Comparison of ENCODE assay signal across 8 mouse cellular contexts in genomic region chr10:127739661-127740161, GRCm38 (mm10). TPM values are rescaled to one million over a fixed set of nuclear protein-coding genes. Genes with fewer than 3 reads are reported as not detected.
DNase-seq lines count a peak whose midpoint lies in the region; ATAC-seq and TF ChIP-seq lines count a peak whose summit lies in the region.

No protein-coding gene starts in this region.

- WGBS in embryonic facial prominence, embryonic 10.5 days, result under 1% methylated on average over 54 of the region's 55 CpGs
- 1% methylated on average over 36 of the region's 55 CpGs for WGBS in hindbrain, postnatal 0 days
- WGBS in liver, embryonic 15.5 days (ENCODE audit: insufficient replicate concordance), result under 1% methylated on average over 46 of the region's 55 CpGs
- WGBS in small intestine, adult 2 months, result under 1% methylated on average over 54 of the region's 55 CpGs

- peaks cover 15% of the 10 kb centered on the region for H3K4me1 ChIP-seq in embryonic facial prominence, embryonic 10.5 days
- 0 out of 2 replicates have a peak, but pooled peaks cover 6% of the 10 kb centered on the region for H3K4me1 ChIP-seq in hindbrain, postnatal 0 days (ENCODE audit: insufficient read depth, low read length)
- peaks cover 65% of the 10 kb centered on the region for H3K4me1 ChIP-seq in liver, embryonic 15.5 days (replicated peaks)
- peaks cover 21% of the 10 kb centered on the region; the same call in 1 of the 2 replicates for H3K4me1 ChIP-seq in small intestine, adult 2 months (ENCODE audit: control insufficient read depth, insufficient read depth, insufficient read length, low read length)

- 0 out of 2 replicates have a peak, but pooled peaks cover 3% of the 10 kb centered on the region for H3K27me3 ChIP-seq in embryonic facial prominence, embryonic 10.5 days (replicated peaks; ENCODE audit: low read depth, poor library complexity, severe bottlenecking)
- H3K27me3 ChIP-seq in hindbrain, postnatal 0 days (ENCODE audit: insufficient read depth, low read length), result no peaks in the 10 kb centered on the region
- H3K27me3 ChIP-seq in liver, embryonic 15.5 days, result no peaks in the 10 kb centered on the region; the same call in 1 of the 2 replicates
- no peaks in the 10 kb centered on the region for H3K27me3 ChIP-seq in small intestine, adult 2 months (ENCODE audit: control insufficient read depth, insufficient read depth, low read length)

- H3K4me3 ChIP-seq in gastrocnemius, adult 2 months, result peak overlapping the region; percentile 92
- peak overlapping the region; percentile 96 for H3K4me3 ChIP-seq in embryonic facial prominence, embryonic 10.5 days
- H3K4me3 ChIP-seq in hindbrain, postnatal 0 days (ENCODE audit: low read length), result peak overlapping the region; percentile 76
- peak overlapping the region; percentile 77 for H3K4me3 ChIP-seq in liver, embryonic 15.5 days (replicated peaks)
- H3K4me3 ChIP-seq in small intestine, adult 2 months (ENCODE audit: low read depth, low read length), result peak overlapping the region; percentile 86

- no peak for TF ChIP-seq CTCF in gastrocnemius, adult 2 months (IDR thresholded peaks at IDR 0.05)
- peak; percentile 8; the same call in 1 of the 2 replicates for TF ChIP-seq CTCF in hindbrain, postnatal 0 days (IDR thresholded peaks at IDR 0.05; ENCODE audit: low read depth)
- TF ChIP-seq CTCF in small intestine, adult 2 months (IDR thresholded peaks at IDR 0.05; ENCODE audit: extremely low read depth, insufficient read length, insufficient replicate concordance, low read depth, low read length), result no peak

- no peak for TF ChIP-seq POLR2A in small intestine, adult 2 months (IDR thresholded peaks at IDR 0.05; ENCODE audit: low read depth, low read length)

- peaks cover 38% of the 10 kb centered on the region for H3K36me3 ChIP-seq in embryonic facial prominence, embryonic 10.5 days (replicated peaks)
- peaks cover 31% of the 10 kb centered on the region for H3K36me3 ChIP-seq in hindbrain, postnatal 0 days (ENCODE audit: insufficient read depth, low read length)
- peaks cover 35% of the 10 kb centered on the region for H3K36me3 ChIP-seq in liver, embryonic 15.5 days (replicated peaks)
- H3K36me3 ChIP-seq in small intestine, adult 2 months (ENCODE audit: control insufficient read depth, insufficient read depth, low read length), result peaks cover 34% of the 10 kb centered on the region

- ATAC-seq in CD4-positive, CD25-positive, alpha-beta regulatory T cell, adult 4 months, result peak; percentile 62
- ATAC-seq in hindbrain, postnatal 0 days, result peak; percentile 65
- peak; percentile 35 for ATAC-seq in liver, embryonic 15.5 days (ENCODE audit: insufficient read depth)

- peak overlapping the region; percentile 89 for H3K9ac ChIP-seq in hindbrain, postnatal 0 days (replicated peaks; ENCODE audit: low read length)
- H3K9ac ChIP-seq in liver, embryonic 15.5 days, result peak overlapping the region; percentile 77

- 0 out of 2 replicates have a peak, but pooled peaks cover 4% of the 10 kb centered on the region for H3K9me3 ChIP-seq in embryonic facial prominence, embryonic 10.5 days
- no peaks in the 10 kb centered on the region for H3K9me3 ChIP-seq in hindbrain, postnatal 0 days (ENCODE audit: low read length)
- H3K9me3 ChIP-seq in liver, embryonic 15.5 days (replicated peaks), result no peaks in the 10 kb centered on the region

- intact Hi-C loops in gastrocnemius, adult 2 months (cut with DNase I), result loop anchor here (2.0 to 5.0 kb wide), 3 partner anchors 97 to 273 kb away; partner anchors contain the start of gene Stat6
- intact Hi-C loops in gastrocnemius, postnatal 14 days (cut with DNase I; ENCODE audit: low total_unique reads), result loop anchor here (5.0 to 10.0 kb wide), 2 partner anchors 95 to 198 kb away; partner anchors contain the start of gene Stat6

- DNase-seq in gastrocnemius, adult 2 months, result no peak
- DNase-seq in gastrocnemius, postnatal 14 days, result no peak
- peak; percentile 66 for DNase-seq in embryonic facial prominence, embryonic 10.5 days (ENCODE audit: low spot score)
- no peak for DNase-seq in hindbrain, postnatal 0 days (ENCODE audit: low spot score)
- no peak for DNase-seq in yolk sac, embryonic 10.5 days (ENCODE audit: low spot score)

- peak overlapping the region; percentile 65 for H3K4me2 ChIP-seq in hindbrain, postnatal 0 days (ENCODE audit: low read depth, low read length)
- H3K4me2 ChIP-seq in liver, embryonic 15.5 days, result peak overlapping the region; percentile 83

- H3K27ac ChIP-seq in gastrocnemius, adult 2 months, result peak overlapping the region; percentile 86
- peak overlapping the region; percentile 97 for H3K27ac ChIP-seq in embryonic facial prominence, embryonic 10.5 days (replicated peaks)
- peak overlapping the region; percentile 75 for H3K27ac ChIP-seq in hindbrain, postnatal 0 days
- peak overlapping the region; percentile 79 for H3K27ac ChIP-seq in liver, embryonic 15.5 days (replicated peaks)
- peak overlapping the region; percentile 58 for H3K27ac ChIP-seq in small intestine, adult 2 months (ENCODE audit: insufficient read depth, low read depth, low read length)

RNA-seq across cellular contexts. Expression of gene Zbtb39, which starts 0.4 kb away (rescaled TPM):
- 1 to 10 TPM; 6.6 to 7.2 TPM for total RNA-seq in gastrocnemius, adult 2 months (2021)
- total RNA-seq in gastrocnemius, postnatal 14 days (2021), result 1 to 10 TPM; 4.7 to 4.9 TPM
- under 1 TPM; 0.57 to 0.81 TPM for polyA plus RNA-seq in CD4-positive, CD25-positive, alpha-beta regulatory T cell, adult 4 months (2017; shearing (Covaris generic))
- 5.3 and 5.4 TPM in 2 replicates for polyA plus RNA-seq in embryonic facial prominence, embryonic 10.5 days (2016; fragmentation: Nextera tagmentation; extraction: Ambion mirVana)
- total RNA-seq in hindbrain, postnatal 0 days (2014; rRNA removed), result 9.9 and 11.5 TPM in 2 replicates
- polyA plus RNA-seq in hindbrain, postnatal 0 days (2015; fragmentation: Nextera tagmentation; extraction: Ambion mirVana), result 2.4 and 2.5 TPM in 2 replicates
- polyA plus RNA-seq in liver, embryonic 15.5 days (2015; fragmentation: Nextera tagmentation; extraction: Ambion mirVana), result 0.82 and 0.97 TPM in 2 replicates
- 2.9 and 6.7 TPM in 2 replicates for polyA plus RNA-seq in small intestine, adult 2 months (2012; rRNA removed)

RNA-seq across cellular contexts. Expression of gene Gpr182, which starts 11.8 kb away (rescaled TPM):
- total RNA-seq in gastrocnemius, adult 2 months (2021), result under 1 TPM; 0.22 to 0.36 TPM
- total RNA-seq in gastrocnemius, postnatal 14 days (2021), result under 1 TPM; 0.47 to 0.80 TPM
- under 1 TPM in 1 of 2 experiments, not detected in 1; 0.29 TPM for polyA plus RNA-seq in CD4-positive, CD25-positive, alpha-beta regulatory T cell, adult 4 months (2017; shearing (Covaris generic))
- polyA plus RNA-seq in embryonic facial prominence, embryonic 10.5 days (2016; fragmentation: Nextera tagmentation; extraction: Ambion mirVana), result 0.46 and 0.53 TPM in 2 replicates
- total RNA-seq in hindbrain, postnatal 0 days (2014; rRNA removed), result 1.9 and 2.9 TPM in 2 replicates
- 2.3 TPM in 2 replicates for polyA plus RNA-seq in hindbrain, postnatal 0 days (2015; fragmentation: Nextera tagmentation; extraction: Ambion mirVana)
- polyA plus RNA-seq in liver, embryonic 15.5 days (2015; fragmentation: Nextera tagmentation; extraction: Ambion mirVana), result 12.0 and 13.7 TPM in 2 replicates
- polyA plus RNA-seq in small intestine, adult 2 months (2012; rRNA removed), result 0.70 and 2.3 TPM in 2 replicates

RNA-seq across cellular contexts. Expression of gene Tac2, which starts 15.4 kb away (rescaled TPM):
- total RNA-seq in gastrocnemius, adult 2 months (2021), result not detected
- total RNA-seq in gastrocnemius, postnatal 14 days (2021), result not detected
- polyA plus RNA-seq in CD4-positive, CD25-positive, alpha-beta regulatory T cell, adult 4 months (2017; shearing (Covaris generic)), result not detected
- 1.5 and 2.0 TPM in 2 replicates for polyA plus RNA-seq in embryonic facial prominence, embryonic 10.5 days (2016; fragmentation: Nextera tagmentation; extraction: Ambion mirVana)
- total RNA-seq in hindbrain, postnatal 0 days (2014; rRNA removed), result 2.3 and 5.4 TPM in 2 replicates
- 5.6 and 6.7 TPM in 2 replicates for polyA plus RNA-seq in hindbrain, postnatal 0 days (2015; fragmentation: Nextera tagmentation; extraction: Ambion mirVana)
- polyA plus RNA-seq in liver, embryonic 15.5 days (2015; fragmentation: Nextera tagmentation; extraction: Ambion mirVana), result 15.3 and 18.4 TPM in 2 replicates
- 0.27 TPM in 1 of 2 replicates, not detected in the other for polyA plus RNA-seq in small intestine, adult 2 months (2012; rRNA removed)

RNA-seq across cellular contexts. Expression of gene Rdh1, which starts 19.8 kb away (rescaled TPM):
- under 1 TPM; 0.05 to 0.06 TPM for total RNA-seq in gastrocnemius, adult 2 months (2021)
- under 1 TPM in 1 of 2 experiments, not detected in 1; 0.16 TPM for total RNA-seq in gastrocnemius, postnatal 14 days (2021)
- polyA plus RNA-seq in CD4-positive, CD25-positive, alpha-beta regulatory T cell, adult 4 months (2017; shearing (Covaris generic)), result under 1 TPM in 1 of 2 experiments, not detected in 1; 0.27 TPM
- polyA plus RNA-seq in embryonic facial prominence, embryonic 10.5 days (2016; fragmentation: Nextera tagmentation; extraction: Ambion mirVana), result 0.07 and 0.08 TPM in 2 replicates
- 0.14 TPM in 1 of 2 replicates, not detected in the other for total RNA-seq in hindbrain, postnatal 0 days (2014; rRNA removed)
- polyA plus RNA-seq in hindbrain, postnatal 0 days (2015; fragmentation: Nextera tagmentation; extraction: Ambion mirVana), result not detected in 2 replicates
- polyA plus RNA-seq in liver, embryonic 15.5 days (2015; fragmentation: Nextera tagmentation; extraction: Ambion mirVana), result 0.17 and 0.22 TPM in 2 replicates
- not detected in 2 replicates for polyA plus RNA-seq in small intestine, adult 2 months (2012; rRNA removed)

RNA-seq across cellular contexts. Expression of gene Rdh16f1, which starts 19.9 kb away (rescaled TPM):
- not detected for total RNA-seq in gastrocnemius, adult 2 months (2021)
- total RNA-seq in gastrocnemius, postnatal 14 days (2021), result under 1 TPM; 0.24 to 0.51 TPM
- under 1 TPM in 1 of 2 experiments, not detected in 1; 0.40 TPM for polyA plus RNA-seq in CD4-positive, CD25-positive, alpha-beta regulatory T cell, adult 4 months (2017; shearing (Covaris generic))
- 0.15 and 0.17 TPM in 2 replicates for polyA plus RNA-seq in embryonic facial prominence, embryonic 10.5 days (2016; fragmentation: Nextera tagmentation; extraction: Ambion mirVana)
- not detected in 2 replicates for total RNA-seq in hindbrain, postnatal 0 days (2014; rRNA removed)
- polyA plus RNA-seq in hindbrain, postnatal 0 days (2015; fragmentation: Nextera tagmentation; extraction: Ambion mirVana), result 0.50 and 0.54 TPM in 2 replicates
- polyA plus RNA-seq in liver, embryonic 15.5 days (2015; fragmentation: Nextera tagmentation; extraction: Ambion mirVana), result 0.13 and 0.17 TPM in 2 replicates
- polyA plus RNA-seq in small intestine, adult 2 months (2012; rRNA removed), result not detected in 2 replicates
